Mouse (Mus musculus) MEL (cell line): ENCODE results near the gene Zfp408. TPM values are rescaled to one million over a fixed set of nuclear protein-coding genes. Genes with fewer than 3 reads are reported as not detected.

Source experiments
- DNase-seq: peaks from one replicate; pipeline ENCODE4 v3.0.0; 2011; ENCODE audit warnings: low read depth, low spot score
- H3K27ac ChIP-seq: 2 replicates; pipeline ENCODE4 v1.5.1; 2012; ENCODE audit warnings: low read depth, mild to moderate bottlenecking, control low read depth, low read length, moderate library complexity; ENCODE audit not compliant: control insufficient read depth
- H3K27me3 ChIP-seq, 2 experiments: fragments of 150-350 bp in 1 of 2; sonication (generic) in 1 of 2; 2 replicates each; pipeline ENCODE4 v1.6.1; 2012; ENCODE audit warnings: low read length in 2 of 2, mild to moderate bottlenecking in 2 of 2, improper control_type of control experiment in 1 of 2, moderate library complexity in 1 of 2; ENCODE audit not compliant: insufficient read depth in 2 of 2, control insufficient read depth in 1 of 2
- H3K36me3 ChIP-seq, 2 experiments: 2 replicates each; pipeline ENCODE4 v1.6.1; 2012 to 2014; ENCODE audit warnings: low read length in 2 of 2, improper control_type of control experiment in 1 of 2, inconsistent platforms in 1 of 2, mild to moderate bottlenecking in 1 of 2; ENCODE audit not compliant: insufficient read depth in 2 of 2, control insufficient read depth in 1 of 2
- H3K4me1 ChIP-seq, 2 experiments: fragments of 150-350 bp in 1 of 2; sonication (generic) in 1 of 2; 2 replicates each; pipeline ENCODE4 v1.6.1; 2012; ENCODE audit warnings: low read length in 2 of 2, improper control_type of control experiment in 1 of 2, mild to moderate bottlenecking in 1 of 2; ENCODE audit not compliant: insufficient read depth in 2 of 2, control insufficient read depth in 1 of 2
- H3K4me3 ChIP-seq, 2 experiments: fragments of 150-350 bp in 1 of 2; sonication (generic) in 1 of 2; 2 replicates each; pipeline ENCODE4 v1.5.1; 2012; ENCODE audit warnings: low read depth in 2 of 2, low read length in 2 of 2, mild to moderate bottlenecking in 2 of 2, moderate library complexity in 2 of 2, control low read depth in 1 of 2, improper control_type of control experiment in 1 of 2; ENCODE audit not compliant: control insufficient read depth in 1 of 2, insufficient read depth in 1 of 2
- H3K79me2 ChIP-seq: 2 replicates; pipeline ENCODE4 v1.6.1; 2012; ENCODE audit warnings: mild to moderate bottlenecking, low read length, moderate library complexity; ENCODE audit not compliant: control insufficient read depth, poor library complexity, insufficient read depth
- H3K9ac ChIP-seq: 2 replicates; pipeline ENCODE4 v1.6.1; 2012; ENCODE audit warnings: low read depth, mild to moderate bottlenecking, control low read depth, low read length, moderate library complexity; ENCODE audit not compliant: control insufficient read depth, poor library complexity, severe bottlenecking
- H3K9me3 ChIP-seq: fragments of 150-350 bp; sonication (generic); replicated peaks from 2 replicates; pipeline ENCODE4 v1.6.1; 2012; ENCODE audit warnings: mild to moderate bottlenecking, low read length, improper control_type of control experiment, moderate library complexity; ENCODE audit not compliant: insufficient read depth
- CTCF ChIP-seq, 3 experiments: IDR thresholded peaks in 2 of 3; conservative IDR thresholded peaks in 1 of 3; 2 replicates each; pipeline ENCODE4 v1.5.1; 2011 to 2012; ENCODE audit warnings: low read length in 3 of 3, low read depth in 2 of 3, mild to moderate bottlenecking in 2 of 3, improper control_type of control experiment in 1 of 3, inconsistent platforms in 1 of 3, mixed read lengths in 1 of 3, moderate library complexity in 1 of 3; ENCODE audit not compliant: control insufficient read depth in 1 of 3, insufficient read depth in 1 of 3, poor library complexity in 1 of 3, severe bottlenecking in 1 of 3
- EP300 ChIP-seq, 2 experiments: IDR thresholded peaks; 2 replicates each; pipeline ENCODE4 v1.6.1; 2011; ENCODE audit warnings: improper control_type of control experiment in 2 of 2, low read length in 2 of 2, low read depth in 1 of 2, mild to moderate bottlenecking in 1 of 2
- GABPA ChIP-seq: IDR thresholded peaks from 2 replicates; pipeline ENCODE4 v1.6.1; 2012; ENCODE audit warnings: low read depth, mild to moderate bottlenecking, inconsistent platforms, low read length, improper control_type of control experiment, moderate library complexity
- HCFC1 ChIP-seq: IDR thresholded peaks from 2 replicates; pipeline ENCODE4 v1.6.1; 2012; ENCODE audit warnings: low read depth, mild to moderate bottlenecking, inconsistent platforms, low read length, improper control_type of control experiment, moderate library complexity
- JUND ChIP-seq: IDR thresholded peaks from 2 replicates; pipeline ENCODE4 v1.6.1; 2011; ENCODE audit warnings: low read depth, mild to moderate bottlenecking, improper control_type of control experiment, low read length
- KAT2A ChIP-seq: conservative IDR thresholded peaks from 2 replicates; pipeline ENCODE4 v1.6.1; 2012; ENCODE audit warnings: low read depth, low read length, improper control_type of control experiment, inconsistent platforms
- MAFK ChIP-seq: IDR thresholded peaks from 2 replicates; pipeline ENCODE4 v1.6.1; 2011; ENCODE audit warnings: low read depth, mild to moderate bottlenecking, low read length, improper control_type of control experiment, borderline replicate concordance
- MXI1 ChIP-seq: IDR thresholded peaks from 2 replicates; pipeline ENCODE4 v1.6.1; 2011; ENCODE audit warnings: mild to moderate bottlenecking, low read depth, low read length, improper control_type of control experiment
- MYC ChIP-seq: IDR thresholded peaks from 2 replicates; pipeline ENCODE4 v1.6.1; 2011; ENCODE audit warnings: low read depth, mild to moderate bottlenecking, low read length, improper control_type of control experiment, moderate library complexity
- NELFE ChIP-seq: IDR thresholded peaks from 2 replicates; pipeline ENCODE4 v1.6.1; 2011; ENCODE audit warnings: low read depth, low read length, improper control_type of control experiment
- POLR2AphosphoS2 ChIP-seq: IDR thresholded peaks from 2 replicates; pipeline ENCODE4 v1.6.1; 2011; ENCODE audit warnings: low read length, improper control_type of control experiment
- POLR2AphosphoS5 ChIP-seq: IDR thresholded peaks from 2 replicates; pipeline ENCODE4 v1.6.1; 2012; ENCODE audit warnings: low read depth, borderline replicate concordance, mild to moderate bottlenecking, inconsistent platforms, low read length, moderate library complexity, mixed read lengths
- RAD21 ChIP-seq: IDR thresholded peaks from 2 replicates; pipeline ENCODE4 v1.6.1; 2011; ENCODE audit warnings: mild to moderate bottlenecking, low read depth, low read length, improper control_type of control experiment
- SMC3 ChIP-seq: IDR thresholded peaks from 2 replicates; pipeline ENCODE4 v1.6.1; 2011; ENCODE audit warnings: low read depth, low read length, improper control_type of control experiment
- TBP ChIP-seq: IDR thresholded peaks from 2 replicates; pipeline ENCODE4 v1.8.0; 2011; ENCODE audit warnings: low read depth, low read length, improper control_type of control experiment
- UBTF ChIP-seq: IDR thresholded peaks from 2 replicates; pipeline ENCODE4 v1.6.1; 2012; ENCODE audit warnings: low read depth, mild to moderate bottlenecking, inconsistent platforms, low read length, improper control_type of control experiment, moderate library complexity, borderline replicate concordance; ENCODE audit not compliant: insufficient read depth
- USF2 ChIP-seq, 2 experiments: IDR thresholded peaks; 2 replicates each; pipeline ENCODE4 v1.6.1; 2011 to 2012; ENCODE audit warnings: improper control_type of control experiment in 2 of 2, low read length in 2 of 2, borderline replicate concordance in 1 of 2, inconsistent platforms in 1 of 2, low read depth in 1 of 2, mild to moderate bottlenecking in 1 of 2; ENCODE audit not compliant: insufficient read depth in 1 of 2
- polyA plus RNA-seq, 2 experiments: library from polyadenylated mRNA; stranded (reverse) in 1 of 2; unstranded in 1 of 2; fragments of >175 nt in 1 of 2; fragments of >200 nt in 1 of 2; gene quantifications; 2 replicates each; pipeline versions ENCODE4 v1.2.1 to v1.2.4; 2012; ENCODE audit warnings: low replicate concordance in 2 of 2, low read depth in 1 of 2; ENCODE audit not compliant: insufficient read length in 2 of 2, insufficient read depth in 1 of 2, missing spikeins in 1 of 2
- total RNA-seq: library from RNA; depleted of rRNA; stranded (reverse); fragments of 300-350 nt; gene quantifications from 2 replicates; pipeline ENCODE4 v1.2.3, GENCODE M21; 2012

Gene Zfp408
- total and polyA plus RNA-seq, 3 experiments, result 10.4 to 16.4 TPM; not detected in 1

DNA sequence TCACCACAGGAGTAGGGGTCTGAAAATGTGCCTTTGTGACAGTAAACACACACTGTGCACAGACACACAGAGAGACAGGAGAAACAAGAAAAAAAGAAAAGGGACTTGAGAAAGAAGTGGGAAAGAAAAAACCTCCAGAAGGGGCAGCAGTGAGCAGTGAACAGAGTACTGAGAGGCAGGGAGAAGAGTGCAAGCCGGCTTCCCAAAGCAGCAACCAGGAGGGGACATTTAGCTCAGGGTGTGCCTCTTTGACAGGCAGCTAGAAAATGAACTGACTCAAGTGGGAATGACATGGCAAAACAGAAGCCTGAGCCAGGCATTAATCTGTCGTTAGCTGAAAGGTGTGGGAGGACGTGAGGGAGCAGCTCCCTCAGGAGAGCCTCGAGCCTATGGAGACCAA lies 33.3 kb upstream of the Zfp408 start:
- no peaks in the 10 kb centered on the region for H3K79me2 ChIP-seq
- peak; percentile 76 for DNase-seq

DNA sequence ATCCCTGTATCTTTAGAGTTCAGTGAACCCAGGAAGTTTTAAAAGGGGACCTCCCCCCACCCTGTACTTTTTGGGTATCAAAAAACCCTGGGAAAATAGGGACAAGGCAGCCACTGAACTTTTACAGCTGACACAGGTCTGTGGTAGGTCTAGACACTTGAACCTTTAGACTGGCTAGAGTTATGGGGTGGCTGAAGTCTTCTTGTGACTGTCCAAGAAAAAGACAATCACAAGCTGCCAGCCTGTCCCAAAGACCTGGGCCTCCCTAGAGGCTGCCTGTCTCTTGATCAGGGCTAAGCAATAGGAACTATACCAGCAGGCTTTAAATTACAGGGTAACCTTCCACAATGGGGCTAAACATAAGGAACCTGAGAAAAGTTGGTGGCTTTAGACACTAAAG lies 27.4 kb upstream of the Zfp408 start:
- Histone ChIP-seq H3K27me3 (no peaks in the 10 kb centered on the region), H3K9me3 (no peaks in the 10 kb centered on the region), H3K4me1 (no peaks in the 10 kb centered on the region), H3K27ac (no peak overlapping the region), H3K79me2 (no peaks in the 10 kb centered on the region), H3K9ac (no peak overlapping the region), H3K4me3 (no peak overlapping the region), H3K36me3 (no peaks in the 10 kb centered on the region; a peak in 1 of 4 replicates)
- DNase-seq, result no peak
- TF ChIP-seq HCFC1, result no peak
- TF ChIP-seq USF2 (IDR thresholded peaks at IDR 0.05; ENCODE audit: borderline replicate concordance in 1 of 2, insufficient read depth in 1 of 2, low read depth in 1 of 2, low read length in 2 of 2), result no peak
- no peak for TF ChIP-seq MAFK
- TF ChIP-seq POLR2AphosphoS2, result no peak
- TF ChIP-seq TBP, result no peak
- no peak for TF ChIP-seq MXI1
- TF ChIP-seq KAT2A, result no peak
- TF ChIP-seq UBTF, result no peak
- no peak for TF ChIP-seq NELFE
- no peak for TF ChIP-seq EP300 (IDR thresholded peaks at IDR 0.05; ENCODE audit: low read depth in 1 of 2, low read length in 2 of 2)
- no peak for TF ChIP-seq JUND
- TF ChIP-seq MYC, result no peak

More for the DNA sequence above, 33.3 kb upstream of the Zfp408 start:
- Histone ChIP-seq H3K27ac (no peak overlapping the region), H3K9me3 (no peaks in the 10 kb centered on the region), H3K27me3 (no peaks in the 10 kb centered on the region), H3K36me3 (no peaks in the 10 kb centered on the region; a peak in 1 of 4 replicates)
- no peak for TF ChIP-seq UBTF
- TF ChIP-seq SMC3, result peak; percentile 25; the same call in 1 of the 2 replicates
- no peak for TF ChIP-seq GABPA
- peak; percentile 36 to 55 (median 40); a peak in 5 of 6 replicates for TF ChIP-seq CTCF (IDR thresholded peaks at IDR 0.05 in 2 of 3, conservative IDR thresholded peaks at IDR 0.05 in 1 of 3; ENCODE audit: control insufficient read depth in 1 of 3, insufficient read depth in 1 of 3, low read depth in 2 of 3, low read length in 3 of 3, poor library complexity in 1 of 3, severe bottlenecking in 1 of 3)
- TF ChIP-seq RAD21, result peak; percentile 39
- TF ChIP-seq POLR2AphosphoS5, result no peak
- TF ChIP-seq, all 39 proteins: peak for 3
- H3K4me3 ChIP-seq, result no peak overlapping the region
- H3K9ac ChIP-seq, result no peak overlapping the region
- H3K4me1 ChIP-seq, result no peaks in the 10 kb centered on the region
